Mouse (Mus musculus) embryonic facial prominence, embryonic 15.5 days (tissue): ENCODE results near the gene Lcor. TPM values are rescaled to one million over a fixed set of nuclear protein-coding genes. Genes with fewer than 3 reads are reported as not detected.

Experiments used
- ATAC-seq: fragments of 200-750 bp; cut with Nextera tagmentation; 2 replicates; pipeline ENCODE4 v1.8.0; 2017; ENCODE audit warnings: low read depth, moderate TSS enrichment; ENCODE audit not compliant: insufficient number of reproducible peaks, low FRiP score, low TSS enrichment
- H3K27ac ChIP-seq: fragments of 300-500 bp; sonication (generic); replicated peaks from 2 replicates; pipeline ENCODE4 v1.5.1; 2015; ENCODE audit warnings: mild to moderate bottlenecking, inconsistent platforms
- H3K27me3 ChIP-seq: fragments of 300-500 bp; sonication (generic); 2 replicates; pipeline ENCODE4 v1.6.1; 2015; ENCODE audit warnings: inconsistent platforms
- H3K36me3 ChIP-seq: fragments of 300-500 bp; sonication (generic); 2 replicates; pipeline ENCODE4 v1.6.1; 2015; ENCODE audit warnings: mild to moderate bottlenecking, inconsistent platforms
- H3K4me1 ChIP-seq: fragments of 300-500 bp; sonication (generic); 2 replicates; pipeline ENCODE4 v1.6.1; 2015; ENCODE audit warnings: inconsistent platforms
- H3K4me2 ChIP-seq: fragments of 300-500 bp; sonication (generic); replicated peaks from 2 replicates; pipeline ENCODE4 v1.6.1; 2015; ENCODE audit warnings: mild to moderate bottlenecking, inconsistent platforms
- H3K4me3 ChIP-seq: fragments of 300-500 bp; sonication (generic); replicated peaks from 2 replicates; pipeline ENCODE4 v1.5.1; 2015; ENCODE audit warnings: mild to moderate bottlenecking, inconsistent platforms
- H3K9ac ChIP-seq: fragments of 300-500 bp; sonication (generic); 2 replicates; pipeline ENCODE4 v1.6.1; 2015; ENCODE audit warnings: inconsistent platforms
- H3K9me3 ChIP-seq: fragments of 300-500 bp; sonication (generic); replicated peaks from 2 replicates; pipeline ENCODE4 v1.6.1; 2016; ENCODE audit warnings: inconsistent platforms
- WGBS: fragments of 180-500 bp; shearing (Covaris S2); methylation state at CpG from one replicate; pipeline ENCODE4 v1.1.7; 2015; 5-methylcytosine and 5-hydroxymethylcytosine counted together
- polyA plus RNA-seq: library from polyadenylated mRNA; unstranded; fragments of >200 nt; fragmentation: Nextera tagmentation; extraction: Ambion mirVana; gene quantifications from 2 replicates; pipeline ENCODE4 v1.2.1, GENCODE M21; 2015

Lcor gene
- polyA plus RNA-seq, 1 experiment from 2014 or later = 10.0 TPM

- ATAC-seq = no peak
- H3K9me3 ChIP-seq = no peaks in the 10 kb centered on the region
- no peaks in the 10 kb centered on the region for H3K27me3 ChIP-seq
- H3K36me3 ChIP-seq = no peaks in the 10 kb centered on the region
- H3K27ac ChIP-seq = no peak overlapping the region
- no peak overlapping the region for H3K9ac ChIP-seq
- H3K4me1 ChIP-seq = no peaks in the 10 kb centered on the region
- WGBS = 71% methylated on average over 2 of the region's 2 CpGs
- no peak overlapping the region for H3K4me2 ChIP-seq
- no peak overlapping the region for H3K4me3 ChIP-seq
Observed at GRCm38 (mm10) chr19:41447760-41448159, 34.7 kb upstream of the Lcor start.

- no peaks in the 10 kb centered on the region for H3K27me3 ChIP-seq
- H3K4me2 ChIP-seq = no peak overlapping the region
- no peaks in the 10 kb centered on the region for H3K36me3 ChIP-seq
- H3K27ac ChIP-seq = no peak overlapping the region
- no peaks in the 10 kb centered on the region for H3K4me1 ChIP-seq
- no peaks in the 10 kb centered on the region for H3K9me3 ChIP-seq
- no peak overlapping the region for H3K4me3 ChIP-seq
- no peak for ATAC-seq
- 65% methylated on average over 7 of the region's 7 CpGs for WGBS
- no peak overlapping the region for H3K9ac ChIP-seq
Observed at GRCm38 (mm10) chr19:41449415-41450075, 32.9 kb upstream of the Lcor start.

GRCm38 (mm10) chr19:41452166-41452565 is 30.3 kb upstream of the Lcor start:
- Histone ChIP-seq H3K27me3 (no peaks in the 10 kb centered on the region), H3K27ac (no peak overlapping the region), H3K36me3 (no peaks in the 10 kb centered on the region), H3K4me2 (no peak overlapping the region), H3K4me1 (no peaks in the 10 kb centered on the region), H3K9me3 (no peaks in the 10 kb centered on the region), H3K4me3 (no peak overlapping the region), H3K9ac (no peak overlapping the region)
- 20% methylated on average over 3 of the region's 3 CpGs for WGBS
- ATAC-seq = no peak

- H3K9me3 ChIP-seq = no peaks in the 10 kb centered on the region
- no peak overlapping the region for H3K27ac ChIP-seq
- H3K4me3 ChIP-seq = no peak overlapping the region
- ATAC-seq = no peak
- no peaks in the 10 kb centered on the region for H3K27me3 ChIP-seq
- no peaks in the 10 kb centered on the region for H3K36me3 ChIP-seq
- 75% methylated on average over 5 of the region's 7 CpGs for WGBS
- H3K4me2 ChIP-seq = no peak overlapping the region
- H3K4me1 ChIP-seq = no peaks in the 10 kb centered on the region
- H3K9ac ChIP-seq = no peak overlapping the region
Observed at GRCm38 (mm10) chr19:41454601-41455000, 27.8 kb upstream of the Lcor start.

- Histone ChIP-seq H3K36me3 (no peaks in the 10 kb centered on the region), H3K9ac (no peak overlapping the region), H3K4me1 (no peaks in the 10 kb centered on the region), H3K9me3 (no peaks in the 10 kb centered on the region), H3K4me2 (no peak overlapping the region), H3K27ac (no peak overlapping the region), H3K27me3 (no peaks in the 10 kb centered on the region), H3K4me3 (no peak overlapping the region)
- WGBS = 71% methylated on average over 6 of the region's 6 CpGs
- ATAC-seq = no peak
Observed at GRCm38 (mm10) chr19:41455091-41455626, 27.3 kb upstream of the Lcor start.

- Histone ChIP-seq H3K4me3 (no peak overlapping the region), H3K36me3 (no peaks in the 10 kb centered on the region), H3K27me3 (no peaks in the 10 kb centered on the region), H3K9ac (no peak overlapping the region), H3K4me1 (no peaks in the 10 kb centered on the region), H3K27ac (no peak overlapping the region), H3K9me3 (no peaks in the 10 kb centered on the region), H3K4me2 (no peak overlapping the region)
- no peak for ATAC-seq
- WGBS = 77% methylated on average over 5 of the region's 5 CpGs
Observed at GRCm38 (mm10) chr19:41457181-41457580, 25.3 kb upstream of the Lcor start.

GRCm38 (mm10) chr19:41462166-41462735 is 20.2 kb upstream of the Lcor start:
- H3K36me3 ChIP-seq = no peaks in the 10 kb centered on the region
- no peaks in the 10 kb centered on the region for H3K9me3 ChIP-seq
- H3K4me1 ChIP-seq = no peaks in the 10 kb centered on the region
- no peak overlapping the region for H3K9ac ChIP-seq
- no peak for ATAC-seq
- no peaks in the 10 kb centered on the region for H3K27me3 ChIP-seq
- H3K27ac ChIP-seq = no peak overlapping the region
- H3K4me2 ChIP-seq = no peak overlapping the region
- no peak overlapping the region for H3K4me3 ChIP-seq
- WGBS = 79% methylated on average over 9 of the region's 9 CpGs

GRCm38 (mm10) chr19:41463841-41464240 is 18.6 kb upstream of the Lcor start:
- no peak for ATAC-seq
- Histone ChIP-seq H3K4me2 (no peak overlapping the region), H3K9me3 (no peaks in the 10 kb centered on the region), H3K27me3 (no peaks in the 10 kb centered on the region), H3K27ac (no peak overlapping the region), H3K9ac (no peak overlapping the region), H3K4me3 (no peak overlapping the region), H3K36me3 (no peaks in the 10 kb centered on the region), H3K4me1 (no peaks in the 10 kb centered on the region)
- 71% methylated on average over 5 of the region's 5 CpGs for WGBS

GRCm38 (mm10) chr19:41466475-41466874 is 16.0 kb upstream of the Lcor start:
- Histone ChIP-seq H3K27ac (no peak overlapping the region), H3K9ac (no peak overlapping the region), H3K27me3 (no peaks in the 10 kb centered on the region), H3K36me3 (no peaks in the 10 kb centered on the region), H3K9me3 (no peaks in the 10 kb centered on the region), H3K4me3 (no peak overlapping the region), H3K4me2 (no peak overlapping the region), H3K4me1 (no peaks in the 10 kb centered on the region)
- ATAC-seq = no peak
- WGBS = 81% methylated on average over 3 of the region's 3 CpGs

- WGBS = 91% methylated on average over 7 of the region's 7 CpGs
- Histone ChIP-seq H3K27me3 (no peaks in the 10 kb centered on the region), H3K4me3 (no peak overlapping the region), H3K9ac (no peak overlapping the region), H3K9me3 (no peaks in the 10 kb centered on the region), H3K4me1 (no peaks in the 10 kb centered on the region), H3K27ac (no peak overlapping the region), H3K4me2 (no peak overlapping the region), H3K36me3 (no peaks in the 10 kb centered on the region)
- ATAC-seq = no peak
Observed at GRCm38 (mm10) chr19:41473566-41474135, 8.8 kb upstream of the Lcor start.

GRCm38 (mm10) chr19:41474943-41475342 is 7.5 kb upstream of the Lcor start:
- Histone ChIP-seq H3K4me2 (no peak overlapping the region), H3K9ac (no peak overlapping the region), H3K27me3 (no peaks in the 10 kb centered on the region), H3K27ac (no peak overlapping the region), H3K9me3 (no peaks in the 10 kb centered on the region), H3K4me3 (no peak overlapping the region), H3K36me3 (no peaks in the 10 kb centered on the region), H3K4me1 (no peaks in the 10 kb centered on the region)
- ATAC-seq = no peak
- 56% methylated on average over 2 of the region's 2 CpGs for WGBS
